Mouse (Mus musculus) kidney, postnatal 36 days (tissue): ENCODE data around the gene Crat.

Experiments used
- DNase-seq, 2 experiments: peaks; one replicate each; pipeline ENCODE4 v3.0.0; 2021 to 2022; ENCODE audit warnings: mixed read lengths in 2 of 2

Gene Crat

DNA sequence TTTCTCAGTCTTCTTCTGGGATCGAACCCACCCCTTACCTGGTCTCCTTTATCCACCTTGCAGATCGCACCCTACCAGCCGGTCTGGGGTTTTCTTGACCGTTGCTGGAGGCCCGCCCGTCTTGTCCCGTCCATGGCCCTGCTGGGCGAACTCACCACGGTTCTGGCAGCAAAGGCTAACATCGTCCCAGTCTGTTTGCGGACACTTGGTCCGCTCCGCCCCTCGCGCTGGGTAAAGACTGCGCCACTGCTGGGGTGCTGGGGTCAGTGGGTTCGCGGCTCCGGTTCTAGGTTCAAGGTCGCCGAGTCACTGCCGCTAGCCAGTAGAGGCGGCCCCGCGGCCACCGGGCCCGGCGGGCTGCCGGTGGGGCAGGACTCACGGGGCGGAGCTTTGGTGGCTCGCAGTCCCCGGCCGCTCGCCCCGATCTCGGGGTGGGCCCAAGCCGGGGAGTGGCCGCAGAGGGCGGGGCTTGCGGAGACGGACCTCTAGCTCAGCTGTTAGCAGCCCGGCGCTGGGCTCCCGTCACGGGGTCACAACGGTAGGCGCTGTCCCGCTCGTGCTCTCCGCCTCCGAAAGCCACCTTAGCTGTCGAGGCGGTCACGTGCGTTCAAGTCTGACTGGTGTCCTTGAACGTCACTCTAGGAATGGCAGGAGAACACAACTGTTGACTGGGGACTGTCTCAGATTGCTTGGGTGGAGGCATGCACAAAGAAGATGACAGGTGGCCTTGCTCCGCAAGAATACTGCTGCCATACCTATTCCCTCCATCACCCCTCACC lies at the start of gene Crat:
Gene Crat, minus strand, starts transcription at position 657 of the 779 bp plus-strand sequence.
- peak; percentile 98 for DNase-seq

DNA sequence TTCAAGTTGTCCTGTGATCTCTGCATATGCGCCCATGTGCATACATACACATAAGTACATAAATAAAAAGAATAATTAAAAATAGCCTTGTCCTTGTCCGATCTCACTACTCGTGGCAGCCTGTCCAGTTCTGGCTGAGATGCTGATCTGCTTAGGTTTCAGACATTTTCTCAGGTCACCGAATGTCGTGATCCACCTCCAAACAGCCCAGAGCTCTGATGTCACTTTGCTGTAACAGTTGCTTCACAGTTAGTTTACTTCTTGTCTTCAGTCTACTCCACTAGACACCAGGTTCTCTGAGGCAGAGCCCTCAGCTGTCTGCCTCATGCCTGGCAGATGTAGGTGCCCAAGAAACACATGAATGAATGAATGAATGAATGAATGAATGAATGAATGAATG lies 48.8 kb upstream of the Crat start:
- no peak for DNase-seq

DNA sequence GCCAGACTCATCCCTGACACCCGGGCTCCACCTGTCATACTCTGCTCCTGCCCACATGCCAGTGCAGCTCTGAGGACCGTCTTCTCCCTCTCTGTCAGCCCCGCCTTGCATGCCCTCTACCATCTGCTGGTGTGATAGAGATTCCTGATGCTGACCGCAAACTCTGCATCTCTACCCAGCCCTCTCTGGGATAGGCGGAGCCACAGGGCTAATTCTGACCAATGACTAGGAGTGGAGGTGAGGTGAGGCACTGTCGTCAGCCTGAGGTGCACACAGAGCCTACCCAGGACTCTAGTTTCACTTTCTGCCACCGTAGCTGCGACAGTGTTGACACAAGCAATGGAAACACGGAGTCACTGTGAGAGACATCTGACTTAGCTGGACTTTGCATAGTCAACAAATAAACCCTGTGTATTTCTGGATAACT lies 48.3 kb upstream of the Crat start:
- peak; percentile 79 to 84 for DNase-seq

DNA sequence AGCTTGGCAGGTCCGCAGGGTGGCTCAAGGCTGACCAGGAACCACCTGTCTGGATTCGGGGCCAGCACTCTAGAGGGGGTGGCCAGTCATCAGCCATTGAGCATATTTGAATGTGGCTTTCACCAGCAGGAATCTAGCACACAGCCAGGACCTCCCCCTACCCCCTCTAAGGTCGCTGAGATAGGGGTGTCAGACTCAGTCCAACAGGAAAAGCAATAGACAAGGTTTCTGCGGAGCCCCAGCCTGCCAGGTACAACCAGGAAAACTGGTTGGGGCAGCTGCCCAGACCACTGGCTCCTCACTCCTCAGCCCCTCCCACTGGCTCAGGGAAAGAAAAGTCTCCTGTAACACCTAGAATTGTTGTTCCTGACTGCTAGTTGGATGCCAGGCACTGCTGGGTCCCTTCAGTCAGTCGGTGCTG lies 47.7 kb upstream of the Crat start:
- DNase-seq = peak; percentile 62 to 76

DNA sequence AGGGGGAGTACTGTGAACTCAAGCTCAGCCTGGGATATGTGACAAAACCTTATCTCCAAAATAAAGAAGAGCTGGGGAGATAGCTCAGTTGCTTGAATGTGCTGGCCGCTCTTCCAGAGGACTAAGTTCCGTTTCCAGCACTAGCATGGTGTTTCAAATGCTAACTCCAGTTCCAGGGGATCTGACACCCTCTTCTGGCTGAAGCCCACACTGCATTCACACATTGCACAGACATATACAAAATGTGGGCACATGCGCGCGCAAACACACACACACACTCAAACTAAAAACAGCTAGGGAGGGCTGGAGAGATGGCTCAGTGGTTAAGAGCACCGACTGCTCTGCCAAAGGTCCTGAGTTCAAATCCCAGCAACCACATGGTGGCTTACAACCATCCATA lies 43.6 kb upstream of the Crat start:
- no peak for DNase-seq

DNA sequence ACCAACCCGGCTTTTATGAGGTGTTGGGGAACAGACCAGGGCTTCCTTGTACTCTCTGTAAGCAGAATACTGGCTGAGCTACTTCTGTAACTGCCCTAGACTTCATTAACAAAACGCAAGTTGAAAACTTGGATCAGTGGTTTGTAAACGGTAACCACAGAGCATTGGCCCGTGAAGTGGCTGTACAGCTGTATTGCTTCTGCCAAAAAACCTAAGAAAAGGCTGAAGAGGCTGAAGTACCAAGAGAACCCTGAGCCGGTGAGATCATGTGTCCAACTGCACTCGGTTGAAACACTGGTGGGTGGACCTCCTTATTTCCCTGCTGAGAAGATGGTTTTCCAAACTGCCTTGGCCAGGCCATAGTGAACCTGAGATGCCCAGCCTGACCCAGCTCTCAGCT lies 42.7 kb upstream of the Crat start:
- peak; percentile 62 to 83 for DNase-seq

DNA sequence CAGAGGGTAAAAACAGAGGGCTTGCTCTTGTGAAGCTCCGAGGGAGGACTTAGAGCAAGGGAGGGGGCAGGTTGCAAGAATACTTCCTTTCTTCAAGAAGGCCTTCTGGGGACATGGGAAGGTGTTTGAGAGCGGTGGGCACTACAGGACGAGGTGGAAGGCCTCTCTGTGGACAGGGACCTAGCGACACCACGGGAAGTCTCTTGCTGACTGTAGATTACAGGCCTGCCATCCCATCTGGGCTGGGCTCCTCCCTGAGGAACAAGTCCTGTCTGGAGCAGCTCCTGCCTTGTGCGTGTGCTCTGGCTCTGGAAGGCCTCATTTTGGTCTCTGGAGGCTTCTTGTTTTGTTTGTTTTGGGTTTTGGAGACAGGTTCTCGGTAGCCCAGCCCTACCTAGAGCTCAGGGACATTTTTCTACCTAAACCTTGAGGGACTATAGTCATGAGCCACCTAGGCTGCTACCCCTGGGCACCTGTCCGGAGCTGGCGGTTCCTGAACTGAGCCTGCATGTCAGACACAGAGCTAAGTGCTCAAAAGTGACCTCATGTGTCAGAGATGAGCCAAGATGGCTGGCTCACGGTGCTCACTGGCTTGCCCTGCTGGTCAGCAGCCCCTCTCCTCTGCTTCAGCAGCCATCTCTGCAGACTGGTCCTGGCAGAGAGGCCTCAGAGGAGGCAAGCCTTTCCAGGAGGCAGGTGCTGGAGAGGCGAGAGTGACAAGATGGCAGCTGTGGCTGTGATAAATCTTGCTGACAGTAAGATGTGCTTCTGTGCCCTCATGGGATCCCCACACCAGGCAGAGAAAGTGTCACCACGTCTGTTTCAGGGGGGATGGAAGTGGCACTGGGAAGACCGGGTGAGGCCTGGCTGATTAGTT lies 40.7 kb upstream of the Crat start:
- no peak for DNase-seq

DNA sequence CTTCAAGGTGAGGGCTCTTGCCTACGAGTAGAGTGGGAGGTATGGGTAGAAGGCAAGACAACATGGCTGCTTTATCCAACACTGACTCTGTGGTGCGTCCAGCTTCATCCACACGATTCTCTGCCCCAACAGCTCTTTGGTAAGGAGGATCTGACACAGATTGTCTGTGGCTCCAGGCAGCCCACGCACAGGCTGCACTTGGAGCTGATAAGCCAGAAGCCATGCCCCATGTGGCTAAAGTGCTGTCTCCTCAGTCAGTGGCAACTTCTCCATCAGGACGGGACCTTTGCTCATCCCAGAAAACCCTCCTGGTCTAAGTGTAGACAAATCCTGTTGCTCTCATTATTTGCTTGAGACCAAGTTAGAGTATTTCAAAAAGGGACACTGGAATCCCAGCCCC lies 39.0 kb upstream of the Crat start:
- no peak for DNase-seq

DNA sequence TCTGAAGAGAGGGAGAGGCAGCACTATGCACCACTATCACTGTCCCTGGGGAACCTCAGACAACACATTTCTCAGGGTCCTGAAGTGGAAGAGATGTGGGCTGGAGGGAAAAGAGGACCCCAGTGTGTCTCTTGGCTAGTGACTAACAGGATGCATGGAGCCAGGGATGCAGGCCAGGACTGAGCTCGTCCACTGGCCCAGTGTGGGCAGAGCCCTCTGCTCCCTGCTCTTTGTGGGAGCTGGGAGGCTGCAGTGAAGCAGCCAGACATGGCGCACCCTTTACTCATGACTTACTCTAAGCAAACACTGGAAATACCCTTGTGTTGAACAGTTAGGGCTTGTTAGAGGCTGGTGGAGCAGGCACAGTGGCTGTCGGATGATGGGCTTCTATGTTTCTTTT lies 38.0 kb upstream of the Crat start:
- no peak for DNase-seq

DNA sequence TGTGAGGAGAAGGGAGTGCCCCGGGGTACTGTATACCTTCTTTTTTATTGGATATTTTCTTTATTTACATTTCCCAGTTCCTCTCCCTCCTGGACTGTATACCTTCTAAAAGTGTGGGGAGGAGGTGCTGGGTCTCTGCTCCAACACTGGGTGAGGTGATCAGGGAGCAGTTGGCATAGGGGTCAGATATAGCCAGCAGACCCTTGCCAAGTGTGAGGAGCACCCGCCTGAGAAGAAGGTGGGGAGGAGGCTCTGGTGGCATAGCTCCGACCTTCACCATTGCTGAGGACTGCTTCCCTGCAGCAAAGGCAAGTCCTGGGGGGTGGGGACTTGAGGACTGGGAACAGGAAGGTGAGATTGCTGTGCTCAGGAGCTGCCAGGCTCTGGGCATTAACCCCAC lies 35.9 kb upstream of the Crat start:
- DNase-seq = peak in 1 of 2 experiments; percentile 24

DNA sequence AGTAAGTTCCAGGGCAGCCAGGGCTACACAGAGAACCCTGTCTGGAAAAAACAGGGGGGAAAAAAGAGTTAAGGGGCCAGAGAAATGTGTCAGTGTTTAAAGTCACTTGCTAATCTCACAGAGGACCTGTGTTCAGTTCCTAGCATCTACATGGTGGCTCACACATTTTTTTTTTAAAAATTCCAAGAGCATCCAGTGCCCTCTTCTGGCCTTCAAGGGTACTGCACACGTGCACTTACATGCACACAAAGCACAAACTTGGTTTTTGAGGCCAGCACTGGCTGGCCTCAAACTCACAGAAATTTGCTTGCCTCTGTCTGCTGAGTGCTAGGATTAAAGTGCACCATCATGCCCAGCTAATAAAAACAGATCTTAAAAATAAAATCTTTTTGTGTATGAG lies 34.9 kb upstream of the Crat start:
- no peak for DNase-seq

DNA sequence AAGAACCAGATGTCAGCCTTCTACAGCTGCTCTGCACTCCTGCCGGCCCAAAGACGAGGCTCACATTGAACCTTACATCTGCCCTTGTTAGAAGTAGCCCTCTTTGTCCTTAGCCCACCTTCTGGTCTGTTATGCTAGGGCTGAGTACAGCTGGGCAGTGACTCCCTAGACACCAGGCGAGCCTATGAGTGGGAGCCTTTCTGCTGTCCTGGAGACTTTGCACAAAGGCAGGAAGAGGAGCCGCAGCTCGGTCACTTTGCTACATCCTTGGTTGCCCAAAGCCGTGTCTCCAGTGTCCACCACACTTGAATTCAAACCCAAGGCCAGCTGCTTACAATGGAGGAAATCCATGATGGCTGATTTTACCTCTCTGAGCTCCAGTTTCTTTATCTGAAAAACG lies 32.8 kb upstream of the Crat start:
- DNase-seq = no peak

DNA sequence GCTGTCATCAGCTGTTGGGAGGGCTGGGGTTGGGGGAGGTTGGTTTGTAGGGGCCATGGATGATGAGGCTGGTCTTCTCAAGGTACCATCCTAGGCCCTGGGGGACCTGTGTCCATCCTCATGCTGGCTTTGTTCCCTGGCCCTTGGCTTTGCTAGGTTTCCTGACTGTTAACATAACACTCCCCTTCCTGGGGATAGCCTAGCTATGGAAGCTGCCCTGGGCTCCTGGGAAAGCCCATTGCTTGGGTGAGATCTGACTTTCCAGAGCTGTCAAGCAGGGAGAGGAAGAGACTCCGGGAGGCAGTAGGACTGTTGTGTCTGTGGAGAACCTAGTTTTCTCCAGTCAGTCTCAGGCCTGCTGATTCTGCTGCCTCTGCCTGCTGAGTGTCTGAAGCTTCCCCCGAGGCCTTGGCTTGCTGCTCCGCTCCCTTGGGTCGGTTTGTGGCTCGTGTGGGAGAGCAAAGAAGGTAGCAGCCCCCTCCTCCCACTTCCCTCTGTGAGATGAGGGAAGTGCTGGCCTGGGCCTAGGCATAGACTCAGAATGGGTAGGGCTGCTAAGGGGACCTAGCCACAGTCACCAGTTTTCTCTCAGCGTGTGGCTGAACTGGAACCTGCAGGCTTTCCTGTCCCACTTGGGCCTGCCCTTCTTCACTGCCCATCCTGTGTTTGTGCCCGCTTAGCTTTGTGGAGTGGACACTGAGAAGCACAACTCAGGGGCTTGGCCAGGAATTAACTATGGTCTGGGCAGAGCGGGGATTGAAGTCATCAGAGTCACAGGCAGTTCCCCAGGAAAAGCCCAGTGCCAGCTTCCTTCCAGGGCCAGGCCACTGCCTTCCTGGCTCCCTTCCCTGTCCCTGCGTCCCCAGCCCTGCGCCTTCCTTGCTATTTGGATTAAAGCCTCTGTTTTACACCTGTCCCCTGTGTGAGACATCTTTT lies 31.5 kb upstream of the Crat start:
- DNase-seq = peak in 1 of 2 experiments; percentile 50

DNA sequence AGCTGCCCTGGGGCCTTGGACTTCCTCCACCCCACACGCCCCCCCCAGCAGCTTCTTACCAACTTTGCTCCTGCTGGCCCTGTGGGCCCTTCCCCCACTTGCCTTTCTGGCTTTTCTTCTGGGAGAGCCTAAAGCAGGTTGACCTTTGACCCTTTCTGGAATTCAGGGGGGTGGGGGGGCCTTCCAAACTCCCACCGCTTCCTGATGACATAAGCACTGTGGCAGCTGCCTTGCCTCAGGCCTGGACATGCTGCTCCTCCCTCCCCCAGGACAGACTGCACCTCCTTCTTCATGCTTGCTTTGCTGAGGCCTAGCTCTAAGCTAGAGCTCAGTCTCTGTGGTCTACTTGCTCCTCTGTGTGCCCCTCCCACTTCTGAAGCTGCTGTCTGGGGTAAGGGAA lies 29.7 kb upstream of the Crat start:
- DNase-seq = peak; percentile 73 to 76

DNA sequence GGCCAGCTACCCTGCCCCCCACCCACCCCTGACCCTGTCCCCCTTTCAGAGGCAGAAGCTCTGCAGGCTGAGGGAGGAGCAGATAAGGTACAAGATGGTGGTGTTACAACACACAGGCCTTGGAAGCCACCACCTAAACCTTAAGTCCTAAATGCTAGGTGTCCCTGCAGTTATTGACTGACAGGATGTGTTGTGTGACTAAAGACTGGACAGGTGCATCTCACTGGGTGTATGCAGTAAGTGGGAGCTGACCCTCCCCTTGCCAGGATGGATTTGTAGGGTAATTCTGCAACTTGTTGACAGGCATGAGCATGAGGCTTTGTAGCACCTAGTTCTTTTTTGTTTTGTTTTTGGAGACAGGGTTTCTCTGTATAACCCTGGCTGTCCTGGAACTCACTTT lies 28.8 kb upstream of the Crat start:
- DNase-seq = no peak

DNA sequence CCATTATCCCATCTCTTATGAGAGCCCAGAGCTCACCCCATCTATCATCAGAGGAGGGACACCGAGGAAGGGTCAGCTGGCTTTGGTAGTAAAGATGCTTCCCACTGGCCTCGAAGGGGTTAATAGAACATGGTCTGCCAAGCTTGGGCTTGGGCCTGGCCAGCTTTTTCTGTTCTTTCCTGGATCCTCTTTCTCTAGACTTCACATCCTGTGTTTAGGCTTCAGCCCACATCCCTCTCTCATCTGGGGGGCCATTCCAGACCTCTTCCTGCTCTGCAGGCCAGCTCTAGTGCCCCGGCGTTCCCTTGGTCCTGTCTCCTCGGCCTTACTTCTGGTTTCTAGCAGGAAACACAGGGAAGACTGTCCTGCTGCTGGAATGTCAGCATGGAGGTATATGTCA lies 28.4 kb upstream of the Crat start:
- DNase-seq = no peak

DNA sequence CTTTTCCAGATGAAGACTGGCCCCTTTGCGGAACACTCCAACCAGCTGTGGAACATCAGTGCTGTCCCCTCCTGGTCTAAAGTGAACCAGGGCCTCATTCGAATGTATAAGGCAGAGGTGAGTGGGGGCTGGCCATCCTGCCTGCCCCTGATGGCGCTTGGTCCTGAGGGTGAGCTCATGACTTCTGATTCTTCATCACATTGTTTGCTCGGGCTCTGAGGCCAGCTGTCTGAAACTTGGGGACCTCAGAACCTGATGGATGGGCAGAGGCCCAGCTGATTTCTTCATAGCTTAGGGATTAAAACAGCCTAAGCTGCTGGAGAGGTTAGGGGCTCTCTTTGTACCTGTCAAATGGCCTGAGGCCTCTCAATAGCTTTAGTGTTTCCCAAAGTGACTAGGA lies 27.7 kb upstream of the Crat start:
- no peak for DNase-seq

DNA sequence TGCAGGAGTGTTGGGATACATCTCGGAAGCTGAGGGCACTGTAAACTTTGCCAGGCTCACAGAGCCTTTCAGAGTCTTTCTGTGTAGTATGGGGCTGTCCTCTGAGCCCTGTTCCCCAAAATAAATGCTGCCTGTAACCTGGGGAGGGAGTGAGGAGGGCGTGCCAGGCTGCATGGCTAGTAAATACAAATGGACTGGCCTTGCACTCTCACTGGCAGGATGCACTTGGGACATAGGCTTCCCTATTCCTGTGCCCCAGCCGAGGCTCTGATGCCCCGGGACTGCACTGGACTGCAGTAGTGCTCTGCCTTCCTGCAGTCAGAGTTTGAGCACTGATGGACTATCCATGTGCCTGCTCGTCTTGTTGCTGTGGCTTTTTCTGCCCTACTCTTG lies 26.9 kb upstream of the Crat start:
- peak in 1 of 2 experiments; percentile 21 for DNase-seq

DNA sequence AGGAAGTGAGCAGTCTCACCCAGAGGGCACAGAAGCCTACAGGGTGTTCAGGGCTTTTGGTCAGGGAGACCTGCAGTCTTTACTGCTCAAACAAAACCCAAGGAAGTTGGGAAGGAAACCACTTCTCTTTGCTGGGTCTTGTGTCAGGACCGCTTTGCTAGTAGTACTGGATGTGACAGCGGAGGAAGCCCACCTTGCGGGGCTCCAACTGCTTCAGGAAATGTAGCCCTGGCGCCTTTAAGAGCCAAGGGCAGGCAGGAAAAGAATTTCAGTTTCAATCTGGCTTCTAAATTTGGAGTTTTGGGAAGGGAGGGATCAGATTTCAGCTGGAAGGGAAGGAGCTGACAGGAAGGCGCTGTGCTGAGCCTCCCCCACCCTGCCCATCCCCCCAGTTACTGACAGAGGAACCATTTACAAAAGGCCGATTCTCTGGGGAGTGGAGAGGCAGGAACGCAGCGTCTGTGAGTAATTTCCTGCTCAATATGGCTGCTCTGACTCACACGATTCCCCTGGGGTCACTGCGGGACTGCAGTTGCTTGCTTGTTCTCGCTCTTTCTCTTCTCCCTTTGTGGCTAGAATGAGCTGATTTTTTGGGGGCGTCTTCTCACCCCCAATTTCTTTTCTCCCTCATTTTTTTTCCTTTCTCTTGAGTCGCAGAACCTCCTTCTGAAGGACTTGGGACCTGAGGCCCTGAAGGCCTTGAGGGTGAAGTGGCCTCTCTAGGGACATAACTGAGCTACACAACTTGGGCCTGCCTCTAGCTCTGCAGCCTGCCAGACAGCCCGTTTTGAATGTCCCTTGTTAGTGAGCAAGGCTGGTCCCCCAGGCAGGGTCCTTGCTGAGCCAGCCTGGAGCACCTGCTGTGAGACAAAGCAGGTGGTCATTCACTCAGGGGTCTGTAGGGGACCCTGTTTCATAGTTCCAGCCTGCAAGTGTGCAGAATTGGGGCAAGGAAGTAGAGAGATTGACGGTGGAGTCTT lies 26.2 kb upstream of the Crat start:
- peak; percentile 82 to 92 for DNase-seq

DNA sequence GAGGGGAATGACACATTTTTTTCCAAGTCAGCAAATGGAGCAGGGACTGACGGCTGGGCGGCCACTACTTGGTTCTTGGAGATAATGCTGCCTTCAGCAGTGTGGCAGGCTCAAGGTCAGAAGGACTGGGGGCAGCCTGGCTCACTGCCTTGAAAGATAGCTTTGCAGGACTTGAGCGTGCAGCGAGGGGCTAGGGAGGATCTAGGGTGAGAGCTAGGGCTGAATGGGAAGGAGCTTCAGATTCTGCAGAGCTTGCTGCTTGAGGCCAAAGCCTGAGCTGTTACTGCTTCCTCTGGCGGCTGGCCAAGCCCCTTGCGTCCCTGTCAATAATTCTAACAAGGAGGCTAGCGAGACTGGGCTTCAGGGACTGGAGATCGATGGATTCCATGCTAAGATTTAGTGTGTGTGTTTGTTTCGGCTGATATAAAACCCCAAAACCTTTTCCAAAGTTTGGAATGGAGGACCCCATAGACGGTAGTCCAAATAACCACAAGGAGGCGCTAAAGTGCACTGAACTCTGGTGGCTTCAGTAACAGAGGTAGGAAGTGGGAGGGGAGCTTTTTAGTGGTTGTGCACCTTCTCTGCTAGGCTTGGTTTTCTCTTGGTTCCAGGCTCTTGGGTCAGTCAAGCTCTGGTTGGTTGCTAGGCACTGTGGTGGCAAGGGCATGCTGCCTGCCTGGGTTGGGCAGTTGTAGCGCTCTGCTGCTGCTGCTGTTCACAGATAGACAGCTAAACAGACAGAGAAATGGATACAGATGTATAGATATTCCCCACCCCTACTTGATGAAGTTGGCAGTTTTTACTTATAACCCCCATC lies 25.3 kb upstream of the Crat start:
- peak; percentile 86 to 87 for DNase-seq
